Mouse (Mus musculus) liver, adult 2 months (tissue): Measurements from ENCODE around the gene Katnal1.

Experiments used
- CTCF ChIP-seq: fragments of 200-500 bp; IDR thresholded peaks from 2 replicates; pipeline ENCODE4 v1.5.1; 2011; ENCODE audit warnings: low read depth, low read length, control low read depth
- POLR2A ChIP-seq: fragments of 200-500 bp; IDR thresholded peaks from 2 replicates; pipeline ENCODE4 v1.6.1; 2011; ENCODE audit warnings: low read length, control low read depth; ENCODE audit not compliant: insufficient read depth; ENCODE audit errors: extremely low read depth

- TF ChIP-seq CTCF (no peak), POLR2A (no peak)
Observed at GRCm38 (mm10) chr5:148855047-148855446, 74.1 kb downstream of the Katnal1 start.
